Mouse (Mus musculus) adrenal gland, adult (tissue): ENCODE data around the gene Hid1.
"Not testable (repeated sequence)": the region's sequence is repeated elsewhere in the genome, so short reads cannot be mapped to it uniquely, and the experiment has no call there.

Experiments used
- DNase-seq, 2 experiments: peaks; one replicate each; pipeline ENCODE4 v3.0.0; 2022 to 2023; ENCODE audit warnings: low spot score in 1 of 2; ENCODE audit not compliant: inconsistent age in 2 of 2

The Hid1 gene

DNA sequence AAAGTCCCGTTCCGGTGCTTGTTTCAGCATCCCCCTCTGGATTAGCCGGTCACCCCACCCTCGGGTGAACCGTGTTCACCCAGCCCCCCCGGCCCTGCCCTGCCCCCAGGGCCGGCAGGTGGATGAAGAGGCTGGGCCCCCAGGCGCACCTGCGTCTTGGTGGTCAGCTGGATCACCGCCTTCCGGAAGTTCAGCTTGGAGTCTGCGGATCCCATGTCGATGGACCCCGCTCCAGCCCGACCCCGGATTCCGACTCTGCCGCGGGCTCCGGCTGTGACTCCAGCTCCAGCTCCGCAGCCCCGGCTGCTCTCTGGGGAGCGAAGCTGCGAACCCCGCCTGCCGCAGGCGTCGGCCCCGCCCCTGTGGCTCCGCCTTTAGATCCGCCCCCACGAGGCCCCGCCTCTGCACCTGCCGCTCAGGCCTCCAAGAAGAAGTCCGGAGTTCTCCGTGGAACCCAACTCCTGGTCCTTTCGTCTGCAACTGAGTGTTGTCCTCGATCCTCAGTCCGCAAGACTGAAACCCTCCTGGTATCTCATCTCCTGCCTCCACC lies at the start of gene Hid1:
Gene Hid1 (minus strand): TSS at position 362 of the 550 bp plus-strand sequence.
- DNase-seq, result peak; percentile 92 to 96

DNA sequence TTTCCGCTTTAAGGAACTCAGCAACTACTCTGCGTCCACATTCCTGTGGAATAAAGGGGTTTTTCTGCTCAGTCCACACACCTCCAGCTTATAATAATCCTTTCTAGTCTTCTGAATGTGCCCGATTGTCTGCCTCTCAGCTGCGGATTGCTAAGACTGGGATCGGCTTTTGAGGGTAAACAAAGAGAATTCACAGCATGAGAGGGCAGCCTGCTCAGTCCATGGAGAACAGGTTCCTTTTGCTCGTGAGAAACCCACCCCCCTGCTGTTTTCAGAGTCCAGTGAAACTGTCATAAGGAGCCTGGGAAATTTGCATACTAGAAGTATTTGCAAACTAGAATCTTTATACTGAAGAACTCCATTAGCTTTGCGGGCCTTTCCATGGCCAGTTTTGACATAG lies 42.0 kb upstream of the Hid1 start:
- no peak for DNase-seq

DNA sequence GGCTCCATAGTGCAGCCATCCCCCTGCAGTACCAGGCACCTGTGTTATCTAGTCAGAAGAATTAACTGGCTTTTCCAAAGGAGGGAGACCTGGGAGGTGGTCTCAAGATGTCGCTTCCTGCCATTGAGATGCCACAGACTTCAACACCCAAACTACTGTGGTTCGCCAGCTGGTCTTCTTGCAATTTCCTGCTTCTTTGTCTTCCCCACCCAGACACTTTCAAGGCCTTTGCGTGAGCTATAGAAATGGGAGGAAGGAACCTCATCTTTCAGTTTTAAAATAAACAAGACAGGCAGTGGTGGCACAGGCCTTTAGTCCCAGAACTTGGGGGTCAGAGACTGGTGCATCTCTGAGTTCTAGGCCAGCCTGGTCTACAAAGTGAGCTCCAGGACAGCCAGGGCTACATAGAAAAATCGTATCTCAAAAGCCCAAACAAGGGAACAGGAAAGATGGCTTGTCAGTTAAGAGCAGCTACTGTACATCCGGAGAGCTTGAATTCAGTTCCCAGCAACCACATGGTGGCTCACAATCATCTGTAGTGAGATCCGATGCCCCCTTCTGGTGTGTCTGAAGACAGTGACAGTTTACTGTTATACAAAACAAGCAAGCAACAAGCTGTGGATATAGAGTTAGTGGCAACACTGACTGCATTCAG lies 40.8 kb upstream of the Hid1 start:
- no peak for DNase-seq

DNA sequence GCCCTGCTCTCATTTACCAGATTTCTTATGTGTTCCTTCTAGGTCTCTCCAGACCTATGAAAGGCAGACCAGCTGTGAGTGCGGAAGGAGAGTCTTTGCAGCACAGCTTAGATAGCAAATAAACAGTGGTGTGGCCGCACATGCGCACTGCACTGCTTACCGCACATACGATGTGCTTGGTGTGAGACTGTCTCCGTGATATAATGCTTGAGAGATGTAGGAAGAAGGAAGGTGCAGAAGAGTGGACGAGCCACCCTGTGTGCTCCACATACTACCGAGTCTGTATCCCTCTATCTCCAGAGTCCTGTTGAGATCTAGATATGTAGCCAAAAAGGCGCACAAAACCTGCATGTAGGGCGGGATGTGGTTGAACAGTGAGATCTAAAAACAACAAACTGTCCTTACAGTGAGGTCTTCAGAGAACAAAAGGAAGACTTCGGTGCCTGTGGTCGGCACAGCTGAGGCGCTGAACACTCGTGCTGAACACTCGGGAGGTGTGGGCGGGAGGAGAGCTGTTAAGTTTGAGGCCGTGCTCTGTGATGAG lies 39.4 kb upstream of the Hid1 start:
- no peak for DNase-seq

DNA sequence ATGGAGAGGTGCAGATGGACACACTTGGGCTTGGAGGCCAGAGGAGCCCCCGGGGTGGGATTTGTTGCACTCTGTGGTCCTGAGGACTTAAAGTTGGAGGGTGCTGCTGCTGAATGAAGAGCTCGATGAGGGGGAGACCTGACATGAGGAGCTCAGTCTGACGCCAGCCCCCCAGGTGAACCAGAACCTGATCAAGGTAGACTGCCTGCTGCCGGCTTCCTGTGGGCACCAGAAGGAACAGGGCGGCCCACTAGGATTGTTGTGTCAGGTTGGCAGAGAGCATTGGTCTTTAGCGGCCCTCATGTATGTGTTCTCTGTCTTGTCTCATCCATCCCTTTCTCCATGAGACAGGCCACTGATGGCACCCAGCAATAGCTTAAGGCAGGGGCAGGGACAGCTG lies 38.2 kb upstream of the Hid1 start:
- DNase-seq, result no peak

DNA sequence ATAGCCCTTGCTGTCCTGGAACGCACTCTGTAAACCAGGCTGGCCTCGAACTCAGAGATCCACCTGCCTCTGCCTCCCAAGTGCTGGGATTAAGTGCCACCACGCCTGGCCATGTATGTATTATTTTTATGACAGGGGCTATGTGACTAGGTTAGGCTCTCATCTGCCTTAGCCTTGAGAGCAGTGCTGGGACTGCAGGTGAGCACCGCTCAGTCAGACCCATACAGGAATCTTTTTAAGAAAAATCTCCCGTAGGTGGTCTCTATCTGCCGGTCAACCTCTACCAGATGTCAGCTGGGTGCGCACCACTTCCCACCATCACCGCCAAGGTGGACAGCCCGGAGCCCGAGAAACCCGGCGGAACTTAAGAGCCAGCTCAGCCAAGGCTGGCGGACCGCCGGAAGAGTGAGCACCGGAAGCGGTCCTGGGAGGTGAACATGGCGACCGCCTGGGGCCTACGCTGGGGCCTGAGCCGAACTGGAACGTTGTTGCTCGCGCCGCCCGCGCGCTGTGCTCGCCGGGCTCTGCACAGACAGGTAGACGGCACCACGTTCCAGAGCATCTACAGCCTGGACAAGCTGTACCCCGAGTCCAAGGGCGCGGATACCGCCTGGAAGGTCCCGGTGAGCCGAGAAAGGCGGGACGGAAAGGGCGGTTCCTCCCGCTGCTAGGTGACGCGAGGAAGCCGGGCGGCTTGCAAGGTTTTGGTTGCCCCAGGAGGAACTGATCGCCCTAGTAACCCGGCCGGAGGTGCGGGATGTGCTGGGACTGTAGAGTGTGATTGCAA lies 36.0 kb upstream of the Hid1 start, which contains the start of gene Mrpl58:
Gene Mrpl58 (plus strand): TSS at position 415 of the 787 bp plus-strand sequence.
- DNase-seq, result peak; percentile 89 to 97

DNA sequence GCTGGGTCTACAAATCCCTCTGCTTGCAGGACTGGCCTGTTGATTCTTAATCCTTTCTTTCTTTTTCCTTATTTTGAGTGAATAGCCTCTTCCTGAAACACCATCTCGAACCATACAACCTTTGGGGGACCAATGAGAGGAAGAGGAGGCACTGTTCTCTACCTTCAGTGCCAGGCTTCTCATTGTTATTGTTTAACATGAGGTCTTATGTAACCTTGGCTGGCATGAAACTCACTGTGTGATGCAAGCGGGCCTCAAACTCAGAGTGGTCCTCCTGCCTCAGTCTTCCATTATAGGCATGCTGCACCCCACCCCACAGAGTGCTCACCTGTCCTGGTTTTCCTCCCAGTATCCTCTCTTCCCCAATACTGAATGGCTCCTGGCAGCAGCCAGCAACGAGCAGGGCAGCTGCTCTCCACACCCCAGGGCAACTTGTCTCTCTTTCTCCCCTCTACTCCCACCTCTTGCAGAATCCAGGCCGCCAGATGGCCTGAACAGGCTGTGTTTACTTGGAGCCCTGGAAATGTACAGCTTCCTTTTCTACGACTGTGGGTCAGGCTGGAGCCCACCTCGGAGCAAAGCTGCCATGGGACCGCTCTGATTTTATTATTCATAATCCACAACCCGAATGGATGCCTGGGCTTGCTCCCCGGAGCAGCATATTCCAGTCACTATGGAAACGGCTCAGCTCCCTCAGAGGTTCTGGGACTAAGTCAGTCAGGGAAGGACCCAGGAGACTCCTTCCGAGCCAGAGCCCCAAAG lies 33.3 kb upstream of the Hid1 start:
- peak in 1 of 2 experiments; percentile 56 for DNase-seq

DNA sequence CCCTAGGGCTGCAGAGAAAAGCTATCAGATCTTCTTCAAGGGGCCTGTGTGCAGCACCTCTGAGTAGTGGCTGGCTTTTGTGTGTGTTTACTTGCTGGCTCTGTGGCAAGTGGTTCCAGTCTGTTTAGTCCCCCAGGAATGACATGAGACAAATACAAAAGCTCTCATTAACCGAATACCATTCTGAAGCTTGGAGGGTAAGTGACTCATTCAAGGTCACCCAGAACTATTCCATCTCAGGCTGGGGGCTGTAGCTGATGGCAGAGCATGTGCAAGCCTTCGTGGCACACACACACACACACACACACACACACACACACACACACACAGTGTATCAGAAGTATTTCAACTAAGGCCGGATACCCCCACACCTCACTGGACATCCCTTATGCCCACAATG lies 32.6 kb upstream of the Hid1 start:
- DNase-seq, result peak; percentile 49 to 79

DNA sequence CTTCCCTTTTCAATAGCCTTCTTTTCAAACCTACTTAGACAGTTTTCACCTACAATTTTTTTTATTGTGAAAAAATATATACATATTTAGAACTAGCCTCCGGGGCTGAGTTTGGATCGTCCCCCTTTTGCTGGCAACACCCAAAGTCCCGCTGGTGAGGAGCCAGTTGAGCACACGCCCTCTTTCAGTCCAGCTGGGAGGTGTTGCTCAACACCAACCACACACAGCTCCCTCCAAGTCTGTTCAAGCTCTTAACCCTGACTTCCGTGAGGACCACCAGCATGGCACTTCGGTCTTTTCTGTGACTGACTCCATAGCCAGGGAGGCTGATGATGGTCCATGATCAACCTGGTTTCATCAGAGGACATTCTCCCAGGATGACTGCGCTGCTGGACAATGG lies 30.5 kb upstream of the Hid1 start:
- no peak for DNase-seq

DNA sequence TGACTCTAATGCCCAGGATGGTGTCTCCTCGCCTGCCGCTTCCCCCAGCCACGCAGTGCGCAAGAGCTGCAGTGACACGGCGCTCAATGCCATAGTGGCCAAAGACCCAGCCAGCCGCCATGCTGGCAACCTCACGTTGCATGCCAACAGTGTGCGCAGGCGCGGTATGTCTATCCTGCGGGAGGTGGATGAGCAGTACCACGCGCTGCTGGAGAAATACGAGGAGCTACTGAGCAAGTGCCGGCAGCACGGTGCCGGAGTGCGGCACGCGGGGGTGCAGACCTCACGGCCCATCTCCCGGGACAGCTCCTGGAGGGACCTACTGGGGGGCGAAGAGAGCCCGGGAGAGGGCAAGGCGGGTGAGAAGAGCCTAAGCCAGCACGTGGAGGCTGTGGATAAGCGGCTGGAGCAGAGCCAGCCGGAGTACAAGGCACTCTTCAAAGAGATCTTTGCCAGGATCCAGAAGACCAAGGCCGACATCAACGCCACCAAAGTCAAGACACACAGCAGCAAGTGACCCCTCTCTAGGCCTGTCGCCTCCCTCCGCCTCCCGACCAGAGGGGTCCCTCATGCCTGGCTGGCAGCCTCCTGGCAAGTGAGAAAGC lies 26.3 kb upstream of the Hid1 start:
- DNase-seq, result peak; percentile 69 to 82

DNA sequence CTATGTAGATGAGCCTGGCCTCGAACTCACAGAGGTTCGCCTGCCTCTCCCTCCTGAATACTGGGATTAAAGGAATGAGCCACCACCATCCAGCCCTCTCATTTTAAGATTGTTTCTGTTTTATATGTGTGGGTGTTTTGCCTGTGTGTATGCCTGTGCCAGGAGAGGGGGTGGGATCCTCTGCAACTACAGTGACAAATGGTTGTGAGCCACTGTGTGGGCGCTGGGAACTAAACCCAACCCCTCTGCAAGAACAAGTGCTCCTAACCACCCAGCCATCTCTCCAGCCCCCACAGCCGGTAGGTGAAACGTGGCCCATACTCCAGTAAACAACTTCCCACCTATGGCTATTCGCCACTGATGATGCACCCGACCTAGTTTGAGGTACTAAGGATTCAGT lies 23.8 kb upstream of the Hid1 start:
- DNase-seq, result no peak

DNA sequence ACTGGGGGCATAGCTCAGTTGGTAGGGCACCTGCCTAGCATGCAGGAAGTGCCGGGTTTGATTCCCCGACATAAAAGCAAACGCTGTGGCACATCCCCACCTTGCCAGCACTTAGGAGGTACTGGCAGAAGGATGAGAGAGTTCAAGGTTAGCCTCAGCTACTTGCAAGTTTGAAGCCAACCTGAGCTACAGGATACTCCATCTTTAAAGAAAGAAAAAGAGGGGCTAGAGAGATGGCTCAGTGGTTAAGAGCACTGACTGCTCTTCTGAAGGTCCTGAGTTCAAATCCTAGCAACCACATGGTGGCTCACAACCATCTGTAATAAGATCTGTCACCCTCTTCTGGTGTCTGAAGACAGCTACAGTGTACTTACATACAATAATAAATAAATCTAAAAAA lies 19.3 kb upstream of the Hid1 start:
- DNase-seq, result not testable (repeated sequence)

DNA sequence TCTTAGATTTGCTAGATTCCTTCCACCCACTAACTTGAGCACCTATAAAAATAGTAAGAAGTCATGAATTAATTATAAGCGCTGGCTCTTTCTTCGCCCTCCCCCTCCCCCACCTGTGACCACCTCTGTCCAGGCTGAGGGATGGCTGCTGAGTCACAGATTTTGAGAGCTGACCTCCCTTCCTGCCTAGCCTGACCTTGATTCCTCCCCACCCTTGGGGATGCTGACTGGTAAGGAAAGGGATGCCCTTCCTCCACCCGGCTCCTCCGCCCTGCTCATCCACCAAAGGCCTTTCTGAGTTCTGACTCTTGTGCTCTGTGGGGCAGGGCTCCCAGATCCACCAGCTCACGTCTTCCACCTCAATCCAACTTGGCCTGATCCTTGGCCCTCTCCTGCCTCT lies 17.0 kb upstream of the Hid1 start:
- peak; percentile 88 to 93 for DNase-seq

DNA sequence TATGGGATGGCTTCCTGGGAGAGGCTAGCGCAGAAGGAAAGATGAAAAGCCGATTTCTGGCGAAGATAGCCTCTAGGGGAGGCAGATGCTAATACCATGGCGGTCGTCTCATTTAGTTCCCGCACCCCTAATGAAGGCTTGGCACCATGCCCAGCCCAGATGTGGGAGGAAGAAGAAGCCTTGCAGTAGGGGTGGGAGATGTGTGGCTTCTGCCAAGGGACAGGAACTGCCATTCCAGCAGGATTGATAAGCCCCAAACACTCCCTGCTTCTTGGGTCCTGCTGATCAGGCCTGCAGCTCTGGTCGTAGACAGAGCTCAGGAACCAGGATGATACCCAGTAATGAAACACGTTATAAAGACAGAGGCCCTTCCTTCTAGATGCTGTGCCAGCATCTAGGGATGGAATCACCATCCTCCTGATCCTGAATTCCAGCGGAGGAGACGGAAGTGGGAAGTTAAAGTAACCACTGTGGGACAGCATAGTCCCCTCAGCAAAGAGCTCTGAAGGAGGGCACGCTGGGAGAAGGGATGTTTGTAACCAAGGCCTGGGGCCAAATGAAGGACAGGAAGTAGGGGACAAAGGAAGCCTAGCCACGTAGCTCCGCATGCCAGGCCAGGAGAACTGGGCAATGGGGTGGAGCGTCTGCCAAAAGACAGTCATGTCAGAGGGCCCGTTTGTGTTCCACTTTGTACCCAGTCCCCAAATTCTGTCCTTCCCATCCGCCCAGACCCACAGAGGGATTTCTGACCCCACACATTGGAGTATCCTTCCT lies 16.3 kb upstream of the Hid1 start:
- DNase-seq, result peak; percentile 45 to 80

DNA sequence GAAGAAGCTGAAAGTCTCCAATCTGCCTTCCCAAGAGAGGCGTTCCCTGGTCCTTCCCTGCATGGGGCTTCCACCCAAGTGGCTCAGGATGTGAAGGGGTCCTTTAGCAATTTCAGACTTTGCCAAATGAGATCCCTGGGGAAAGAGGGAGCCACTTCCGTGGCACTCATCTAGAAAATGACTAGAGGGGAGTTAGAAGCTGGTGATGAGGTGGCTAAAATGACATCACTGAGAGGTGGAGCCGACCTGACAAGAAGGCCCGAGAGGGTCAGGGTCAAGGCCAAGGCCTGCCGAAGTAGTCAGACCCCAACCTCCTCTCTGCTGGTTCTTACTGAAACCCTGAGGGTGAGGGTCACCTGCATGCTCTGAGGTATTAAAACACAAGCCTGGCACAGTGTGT lies 15.3 kb upstream of the Hid1 start:
- peak; percentile 74 to 90 for DNase-seq

DNA sequence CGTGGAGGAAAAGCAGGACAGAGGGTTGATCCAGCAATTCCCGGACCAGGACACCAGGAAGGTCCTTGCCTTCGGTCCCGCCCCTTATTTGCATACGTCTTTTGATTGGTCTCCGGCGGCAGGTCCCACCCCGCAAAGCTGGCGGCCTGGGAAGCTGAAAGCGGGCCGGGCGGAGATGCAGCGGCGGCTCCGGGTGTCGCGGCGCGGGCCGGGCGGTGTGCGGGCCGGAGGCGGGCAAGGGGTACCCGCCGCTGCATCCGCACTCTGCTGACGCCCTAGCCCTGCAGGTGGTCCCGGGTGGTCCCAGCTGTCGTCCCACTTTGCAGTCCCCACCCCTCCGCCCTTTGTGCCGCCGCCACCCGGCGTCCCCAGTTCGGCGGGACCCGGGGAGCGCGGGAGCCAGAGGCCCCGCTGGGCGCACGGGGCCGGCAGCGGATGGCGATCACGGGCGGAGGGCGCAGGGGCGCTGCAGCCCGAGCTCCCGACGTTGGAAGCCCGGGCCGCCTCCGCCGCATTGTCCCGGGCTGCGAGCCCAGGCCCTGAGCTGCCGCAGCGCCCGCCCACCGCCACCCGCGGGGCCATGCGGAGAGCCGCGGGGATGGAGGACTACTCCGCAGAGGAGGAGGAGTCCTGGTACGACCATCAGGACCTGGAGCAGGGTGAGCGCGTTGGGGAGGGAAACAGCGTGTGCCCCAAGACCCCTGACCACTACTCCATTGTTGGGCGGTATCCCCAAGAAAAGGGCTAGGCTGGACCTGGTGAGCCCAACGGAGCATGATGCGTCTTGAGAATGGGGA lies 14.4 kb upstream of the Hid1 start, which contains the start of gene Cdr2l:
Gene Cdr2l (plus strand): TSS at position 174 of the 797 bp plus-strand sequence.
- peak; percentile 94 to 98 for DNase-seq

DNA sequence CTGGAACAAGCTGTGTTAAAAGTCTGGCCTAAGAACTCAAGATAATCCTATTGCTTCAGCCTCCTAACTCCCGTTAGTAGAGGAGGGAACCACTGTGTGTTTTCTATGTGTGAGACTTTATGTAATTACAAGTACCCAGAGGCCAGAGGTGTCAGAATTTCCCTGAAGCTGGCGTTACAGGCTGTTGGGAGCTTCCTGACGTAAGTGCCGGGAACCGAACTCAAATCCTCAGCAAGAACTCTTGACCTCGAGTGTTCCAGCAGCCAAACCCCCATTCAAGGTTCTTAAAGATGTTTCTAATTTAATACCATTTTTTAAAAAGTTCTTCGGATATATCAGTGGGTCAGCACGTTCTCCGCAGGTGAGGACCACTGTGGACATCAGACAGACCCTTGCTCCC lies 13.7 kb upstream of the Hid1 start:
- no peak for DNase-seq

DNA sequence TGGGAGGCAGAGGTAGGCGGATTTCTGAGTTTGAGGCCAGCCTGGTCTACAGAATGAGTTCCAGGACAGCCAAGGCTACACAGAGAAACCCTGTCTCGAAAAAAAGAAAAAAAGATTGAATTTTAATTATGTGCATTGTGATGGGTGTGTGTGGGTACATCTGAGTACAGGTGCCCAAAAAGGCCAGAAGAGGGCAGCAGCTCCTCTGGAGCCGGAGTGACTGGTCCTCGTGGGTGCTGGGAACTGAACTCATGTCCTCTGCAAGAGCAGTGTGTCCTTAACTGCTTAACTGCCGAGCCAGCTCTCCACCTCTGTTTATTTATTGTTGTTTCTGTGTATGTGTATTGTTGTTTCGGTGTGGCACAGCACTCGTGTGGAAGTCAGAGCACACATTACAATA lies 10.3 kb upstream of the Hid1 start:
- no peak for DNase-seq

DNA sequence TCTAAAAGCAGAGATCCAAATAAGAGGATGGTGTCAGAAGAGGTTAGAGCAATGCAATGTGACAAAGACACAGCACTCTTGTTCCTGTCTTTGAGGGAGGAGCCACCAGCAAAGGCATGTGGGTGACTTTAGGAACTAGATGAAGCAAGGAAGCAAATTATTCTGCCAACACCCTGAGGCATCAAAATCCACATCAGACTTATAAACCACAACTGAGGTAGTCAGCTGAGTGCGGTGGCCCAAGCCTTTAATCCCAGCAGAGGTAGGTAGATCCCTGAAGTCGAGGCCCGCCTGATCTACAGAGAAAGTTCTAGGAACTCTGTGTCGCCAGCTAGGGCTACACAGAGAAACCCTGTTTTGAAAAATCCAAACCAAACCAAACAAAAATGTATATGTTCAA lies 9.7 kb upstream of the Hid1 start:
- no peak for DNase-seq
